Mouse (Mus musculus): ENCODE data around the gene Prokr2.
A peak's percentile ranks its signal among the peaks of the same experiment; 100 is the strongest.
"Not testable (repeated sequence)": the region's sequence is repeated elsewhere in the genome, so short reads cannot be mapped to it uniquely, and the experiment has no call there.

The Prokr2 gene

GRCm38 (mm10) chr2:132341293-132341692 lies 44.0 kb downstream of the Prokr2 start:
- no peak for DNase-seq (ENCODE audit: extremely low read depth, insufficient read length, low spot score)

GRCm38 (mm10) chr2:132340350-132340749 lies 44.9 kb downstream of the Prokr2 start:
- DNase-seq (ENCODE audit: extremely low read depth, insufficient read length, low spot score), result peak; percentile 29

- DNase-seq (ENCODE audit: extremely low read depth, insufficient read length, low spot score), result no peak
These were observed 48.0 kb downstream of the Prokr2 start for GRCm38 (mm10) chr2:132337202-132337601.

- peak; percentile 39 for DNase-seq (ENCODE audit: extremely low read depth, insufficient read length, low spot score)
These were observed 61.7 kb downstream of the Prokr2 start for GRCm38 (mm10) chr2:132323541-132323940.

GRCm38 (mm10) chr2:132320516-132320915 lies 64.7 kb downstream of the Prokr2 start:
- DNase-seq (ENCODE audit: extremely low read depth, insufficient read length, low spot score), result no peak

GRCm38 (mm10) chr2:132317178-132317577 lies 68.1 kb downstream of the Prokr2 start:
- DNase-seq (ENCODE audit: extremely low read depth, insufficient read length, low spot score), result no peak

GRCm38 (mm10) chr2:132316041-132316808 lies 69.0 kb downstream of the Prokr2 start:
- DNase-seq (ENCODE audit: extremely low read depth, insufficient read length, low spot score), result peak; percentile 30

GRCm38 (mm10) chr2:132314057-132314456 lies 71.2 kb downstream of the Prokr2 start:
- not testable (repeated sequence) for DNase-seq (ENCODE audit: extremely low read depth, insufficient read length, low spot score)

GRCm38 (mm10) chr2:132313568-132313967 lies 71.7 kb downstream of the Prokr2 start:
- DNase-seq (ENCODE audit: extremely low read depth, insufficient read length, low spot score), result no peak

- no peak for DNase-seq (ENCODE audit: extremely low read depth, insufficient read length, low spot score)
These were observed 72.6 kb downstream of the Prokr2 start for GRCm38 (mm10) chr2:132312616-132313015.

GRCm38 (mm10) chr2:132309398-132309930 lies 75.8 kb downstream of the Prokr2 start:
- DNase-seq (ENCODE audit: extremely low read depth, insufficient read length, low spot score), result no peak

GRCm38 (mm10) chr2:132308829-132309228 lies 76.4 kb downstream of the Prokr2 start:
- no peak for DNase-seq (ENCODE audit: extremely low read depth, insufficient read length, low spot score)

- DNase-seq (ENCODE audit: extremely low read depth, insufficient read length, low spot score), result no peak
These were observed 77.9 kb downstream of the Prokr2 start for GRCm38 (mm10) chr2:132307213-132307843.

- no peak for DNase-seq (ENCODE audit: extremely low read depth, insufficient read length, low spot score)
These were observed 79.3 kb downstream of the Prokr2 start for GRCm38 (mm10) chr2:132305988-132306387.

GRCm38 (mm10) chr2:132305165-132305564 lies 80.1 kb downstream of the Prokr2 start:
- no peak for DNase-seq (ENCODE audit: extremely low read depth, insufficient read length, low spot score)

- DNase-seq (ENCODE audit: extremely low read depth, insufficient read length, low spot score), result no peak
These were observed 83.8 kb downstream of the Prokr2 start for GRCm38 (mm10) chr2:132301436-132301835.

GRCm38 (mm10) chr2:132298250-132298649 lies 87.0 kb downstream of the Prokr2 start:
- no peak for DNase-seq (ENCODE audit: extremely low read depth, insufficient read length, low spot score)

GRCm38 (mm10) chr2:132293694-132294450 lies 91.4 kb downstream of the Prokr2 start:
- no peak for DNase-seq (ENCODE audit: extremely low read depth, insufficient read length, low spot score)

GRCm38 (mm10) chr2:132292083-132292482 lies 93.2 kb downstream of the Prokr2 start:
- no peak for DNase-seq (ENCODE audit: extremely low read depth, insufficient read length, low spot score)

- DNase-seq (ENCODE audit: extremely low read depth, insufficient read length, low spot score), result no peak
These were observed 94.0 kb downstream of the Prokr2 start for GRCm38 (mm10) chr2:132291265-132291664.

GRCm38 (mm10) chr2:132290808-132291207 lies 94.4 kb downstream of the Prokr2 start:
- DNase-seq (ENCODE audit: extremely low read depth, insufficient read length, low spot score), result no peak
